Mouse (Mus musculus): ENCODE data around the gene Ssxa1.
"Not testable (repeated sequence)": the region's sequence is repeated elsewhere in the genome, so short reads cannot be mapped to it uniquely, and the experiment has no call there.

Ssxa1 gene

GRCm38 (mm10) chrX:21115520-21115919 is at the start of gene Ssxa1:
Gene Ssxa1, plus strand, starts transcription at chrX:21115820.
- CTCF ChIA-PET, result no interaction called here

GRCm38 (mm10) chrX:21068106-21068505 is 47.5 kb upstream of the Ssxa1 start, which contains the start of gene Spaca5:
Gene Spaca5, plus strand, starts transcription at chrX:21068406.
- CTCF ChIA-PET, result no interaction called here

- CTCF ChIA-PET, result no interaction called here
Measured at GRCm38 (mm10) chrX:21088645-21088982, 27.0 kb upstream of the Ssxa1 start.

- CTCF ChIA-PET, result no interaction called here
Measured at GRCm38 (mm10) chrX:21088983-21089866, 26.4 kb upstream of the Ssxa1 start, which contains the start of gene Zfp300. Gene Zfp300, minus strand, starts transcription at chrX:21089527.

GRCm38 (mm10) chrX:21089867-21090239 is 25.8 kb upstream of the Ssxa1 start:
- CTCF ChIA-PET, result no interaction called here

GRCm38 (mm10) chrX:21146675-21147074 is 31.1 kb downstream of the Ssxa1 start:
- CTCF ChIA-PET, result not testable (repeated sequence)
